Mouse (Mus musculus) stomach, postnatal 0 days (tissue): ENCODE measurements around the gene Net1. TPM values are rescaled to one million over a fixed set of nuclear protein-coding genes. Genes with fewer than 3 reads are reported as not detected.

Source experiments
- ATAC-seq: fragments of 200-750 bp; cut with Nextera tagmentation; 2 replicates; pipeline ENCODE4 v1.8.0; 2017; ENCODE audit not compliant: low FRiP score, low TSS enrichment
- DNase-seq: peaks from one replicate; pipeline ENCODE4 v3.0.0-alpha.2; 2016; ENCODE audit warnings: low spot score
- H3K27ac ChIP-seq: fragments of 300-500 bp; sonication (generic); replicated peaks from 2 replicates; pipeline ENCODE4 v1.5.1; 2014; ENCODE audit warnings: mild to moderate bottlenecking, control low read depth
- H3K27me3 ChIP-seq: fragments of 300-500 bp; sonication (generic); 2 replicates; pipeline ENCODE4 v1.6.1; 2014; ENCODE audit warnings: low read length; ENCODE audit not compliant: control insufficient read depth, insufficient read depth
- H3K36me3 ChIP-seq: fragments of 300-500 bp; sonication (generic); 2 replicates; pipeline ENCODE4 v1.6.1; 2014; ENCODE audit warnings: low read length, mixed read lengths; ENCODE audit not compliant: control insufficient read depth, insufficient read depth
- H3K4me1 ChIP-seq: fragments of 300-500 bp; sonication (generic); replicated peaks from 2 replicates; pipeline ENCODE4 v1.6.1; 2014; ENCODE audit warnings: antibody characterized with exemption; ENCODE audit not compliant: control insufficient read depth, insufficient read depth
- H3K4me2 ChIP-seq: fragments of 300-500 bp; sonication (generic); replicated peaks from 2 replicates; pipeline ENCODE4 v1.6.1; 2014; ENCODE audit warnings: low read depth, mild to moderate bottlenecking, control low read depth, moderate library complexity
- H3K4me3 ChIP-seq: fragments of 300-500 bp; sonication (generic); 2 replicates; pipeline ENCODE4 v1.5.1; 2014; ENCODE audit warnings: low read depth, low read length, control low read depth
- H3K9ac ChIP-seq: fragments of 300-500 bp; sonication (generic); 2 replicates; pipeline ENCODE4 v1.6.1; 2014; ENCODE audit warnings: mild to moderate bottlenecking, low read length, control low read depth, mixed read lengths
- H3K9me3 ChIP-seq: fragments of 300-500 bp; sonication (generic); 2 replicates; pipeline ENCODE4 v1.6.1; 2016; ENCODE audit warnings: low read length; ENCODE audit not compliant: control insufficient read depth
- CTCF ChIP-seq: IDR thresholded peaks from 2 replicates; pipeline ENCODE4 v1.5.1; 2016; ENCODE audit warnings: antibody characterized with exemption, low read depth, mild to moderate bottlenecking, moderate library complexity
- EP300 ChIP-seq: optimal IDR thresholded peaks from 2 replicates; pipeline ENCODE3; 2016; ENCODE audit warnings: antibody characterized with exemption
- WGBS: fragments of 180-500 bp; shearing (Covaris S2); extraction: QIAGEN DNeasy Blood & Tissue Kit; methylation state at CpG from one replicate; pipeline ENCODE4 v1.1.7; 2014; 5-methylcytosine and 5-hydroxymethylcytosine counted together
- polyA plus RNA-seq: library from polyadenylated mRNA; unstranded; fragments of >200 nt; fragmentation: Nextera tagmentation; extraction: Ambion mirVana; gene quantifications from 2 replicates; pipeline ENCODE4 v1.2.1, GENCODE M21; 2015

Gene Net1
- polyA plus RNA-seq, 1 experiment from 2014 or later, result 54.6 TPM

DNA sequence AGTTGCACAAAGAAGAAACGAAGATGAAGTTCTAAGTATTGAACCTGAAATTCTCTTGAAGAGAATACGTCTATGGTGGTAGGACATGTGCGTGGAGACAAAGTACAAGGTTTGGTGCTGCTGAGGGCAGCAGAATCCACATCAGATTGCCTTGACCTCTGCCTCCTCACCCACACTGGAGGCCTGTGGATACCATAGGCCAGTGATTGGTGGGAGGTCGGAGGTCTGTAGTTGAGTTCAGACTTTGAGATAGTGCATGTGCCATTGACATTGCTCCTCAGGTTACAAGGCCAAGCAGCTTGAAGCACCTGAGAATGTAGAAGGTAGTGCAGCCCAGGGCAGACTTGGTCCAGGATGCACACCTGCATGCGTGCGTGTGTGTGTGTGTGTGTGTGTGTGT lies 8.0 kb upstream of the Net1 start:
- DNase-seq (no peak), ATAC-seq (no peak)
- H3K27me3 ChIP-seq, result no peaks in the 10 kb centered on the region
- no peak overlapping the region for H3K4me3 ChIP-seq
- H3K9ac ChIP-seq, result no peak overlapping the region
- no peaks in the 10 kb centered on the region for H3K36me3 ChIP-seq
- 86% methylated on average over 6 of the region's 6 CpGs for WGBS
- no peak overlapping the region for H3K4me2 ChIP-seq
- H3K4me1 ChIP-seq, result no peaks in the 10 kb centered on the region
- H3K9me3 ChIP-seq, result no peaks in the 10 kb centered on the region
- no peak overlapping the region for H3K27ac ChIP-seq
- TF ChIP-seq EP300, result no peak
- TF ChIP-seq CTCF, result no peak

DNA sequence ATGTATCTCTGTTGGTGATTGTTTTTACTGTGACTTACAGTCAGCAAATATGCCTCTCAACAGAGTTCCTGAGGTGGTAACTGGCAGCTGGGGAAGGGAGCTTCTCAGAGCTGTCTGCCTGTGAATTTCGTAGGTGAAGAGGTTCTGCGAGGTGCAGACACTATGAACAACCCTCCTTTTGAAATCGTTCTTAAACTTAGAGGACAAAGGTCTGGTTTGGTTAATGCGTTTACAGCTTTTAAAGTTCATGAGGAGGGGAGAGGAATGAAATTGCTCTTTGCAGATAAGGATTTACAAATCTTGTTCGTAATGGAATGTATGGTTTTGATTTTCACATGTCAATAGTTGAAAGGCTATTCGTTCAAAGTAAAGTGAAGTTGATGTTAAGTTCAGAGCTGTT lies 7.6 kb upstream of the Net1 start:
- H3K36me3 ChIP-seq, result no peaks in the 10 kb centered on the region
- H3K27ac ChIP-seq, result no peak overlapping the region
- no peak overlapping the region for H3K4me2 ChIP-seq
- no peak for DNase-seq
- H3K27me3 ChIP-seq, result no peaks in the 10 kb centered on the region
- no peaks in the 10 kb centered on the region for H3K4me1 ChIP-seq
- no peaks in the 10 kb centered on the region for H3K9me3 ChIP-seq
- ATAC-seq, result no peak
- no peak overlapping the region for H3K9ac ChIP-seq
- WGBS, result 60% methylated on average over 6 of the region's 6 CpGs
- TF ChIP-seq EP300 (no peak), CTCF (no peak)
- no peak overlapping the region for H3K4me3 ChIP-seq

GRCm38 (mm10) chr13:3924483-3924882 lies 6.5 kb upstream of the Net1 start:
- Histone ChIP-seq H3K27ac (no peak overlapping the region), H3K27me3 (no peaks in the 10 kb centered on the region), H3K9me3 (no peaks in the 10 kb centered on the region), H3K4me2 (no peak overlapping the region), H3K4me3 (no peak overlapping the region), H3K9ac (no peak overlapping the region), H3K4me1 (no peaks in the 10 kb centered on the region), H3K36me3 (no peaks in the 10 kb centered on the region)
- ATAC-seq, result no peak
- 69% methylated on average over 5 of the region's 5 CpGs for WGBS
- DNase-seq, result no peak
- TF ChIP-seq CTCF, result no peak
- TF ChIP-seq EP300, result no peak

DNA sequence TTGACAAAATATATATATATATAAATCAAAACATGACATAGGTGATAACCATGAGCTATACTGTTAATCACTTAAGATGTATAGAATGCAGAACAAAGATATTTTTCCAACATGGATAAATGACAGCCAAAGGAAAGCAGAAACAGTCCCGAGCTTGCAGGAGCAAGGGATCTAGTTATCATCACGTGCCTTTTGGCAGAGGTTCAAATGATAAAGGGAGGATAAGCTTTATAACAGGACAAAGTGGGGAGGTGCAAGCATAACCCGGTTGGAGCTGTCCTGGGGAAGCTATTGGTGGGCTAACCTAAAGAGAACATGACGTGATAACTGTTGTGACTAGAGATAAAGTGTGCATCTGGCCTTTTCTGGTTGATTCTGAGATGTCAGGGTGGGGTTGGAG lies 4.5 kb downstream of the Net1 start:
- TF ChIP-seq CTCF, result no peak
- no peak for TF ChIP-seq EP300
- Histone ChIP-seq H3K4me2 (no peak overlapping the region), H3K4me3 (no peak overlapping the region), H3K9me3 (no peaks in the 10 kb centered on the region), H3K36me3 (no peaks in the 10 kb centered on the region), H3K4me1 (no peaks in the 10 kb centered on the region), H3K9ac (no peak overlapping the region), H3K27me3 (no peaks in the 10 kb centered on the region), H3K27ac (no peak overlapping the region)
- DNase-seq, result no peak
- no peak for ATAC-seq
- WGBS, result 48% methylated on average over 4 of the region's 4 CpGs

GRCm38 (mm10) chr13:3910356-3910755 lies 7.7 kb downstream of the Net1 start:
- no peak for TF ChIP-seq EP300
- TF ChIP-seq CTCF, result no peak
- H3K9me3 ChIP-seq, result no peaks in the 10 kb centered on the region
- H3K4me1 ChIP-seq, result no peaks in the 10 kb centered on the region
- 82% methylated on average over 5 of the region's 5 CpGs for WGBS
- H3K27ac ChIP-seq, result no peak overlapping the region
- no peak overlapping the region for H3K9ac ChIP-seq
- ATAC-seq, result no peak
- no peak overlapping the region for H3K4me2 ChIP-seq
- no peak overlapping the region for H3K4me3 ChIP-seq
- no peaks in the 10 kb centered on the region for H3K36me3 ChIP-seq
- DNase-seq, result no peak
- no peaks in the 10 kb centered on the region for H3K27me3 ChIP-seq

DNA sequence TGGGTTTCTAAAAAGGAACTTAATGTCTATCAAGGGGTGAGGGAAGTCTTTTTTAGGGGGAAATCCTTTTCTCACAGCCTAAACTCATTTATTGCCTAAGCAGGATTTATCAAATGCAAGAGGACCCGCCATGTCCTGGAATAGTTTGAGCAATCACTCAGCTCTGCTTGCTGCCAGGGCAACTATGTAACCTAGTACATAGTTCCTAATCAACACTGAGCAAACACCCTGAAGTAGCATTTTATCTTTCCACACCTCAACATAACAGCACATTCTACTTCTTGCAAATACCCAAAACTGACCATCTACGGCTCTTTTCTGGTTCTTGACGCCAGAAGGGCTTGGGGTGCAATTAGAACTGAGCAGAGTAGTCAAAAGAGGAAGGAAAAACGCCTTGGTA lies 9.8 kb downstream of the Net1 start:
- ATAC-seq, result peak; percentile 75; the same call in 1 of the 2 replicates
- Histone ChIP-seq H3K36me3 (no peaks in the 10 kb centered on the region), H3K4me3 (no peak overlapping the region), H3K27ac (no peak overlapping the region), H3K27me3 (no peaks in the 10 kb centered on the region), H3K4me2 (no peak overlapping the region), H3K9ac (no peak overlapping the region), H3K4me1 (no peaks in the 10 kb centered on the region), H3K9me3 (no peaks in the 10 kb centered on the region)
- DNase-seq, result peak; percentile 26
- 57% methylated on average over 4 of the region's 4 CpGs for WGBS
- TF ChIP-seq EP300, result no peak
- no peak for TF ChIP-seq CTCF
